Mouse (Mus musculus): ENCODE measurements around the gene Acsl3. TPM values are rescaled to one million over a fixed set of nuclear protein-coding genes. Genes with fewer than 3 reads are reported as not detected.

The Acsl3 gene
- polyA plus RNA-seq, 1 experiment from 2014 or later: 81.5 TPM

Other genes with a start within 250 kb of the Acsl3 start
- gene Farsb, start 168.9 kb upstream of the Acsl3 start, polyA plus RNA-seq (2014; fragmentation: Nextera tagmentation; extraction: Ambion mirVana): 172 and 188 TPM in 2 replicates
- not detected in 2 replicates for gene Mogat1, start 146.8 kb upstream of the Acsl3 start, polyA plus RNA-seq (2014; fragmentation: Nextera tagmentation; extraction: Ambion mirVana)
- gene BC035947, start 145.7 kb upstream of the Acsl3 start, polyA plus RNA-seq (2014; fragmentation: Nextera tagmentation; extraction: Ambion mirVana): 0.20 and 0.24 TPM in 2 replicates
- gene Utp14b, start 213 bp downstream of the Acsl3 start, polyA plus RNA-seq (2014; fragmentation: Nextera tagmentation; extraction: Ambion mirVana): 3.4 and 3.6 TPM in 2 replicates
- gene Kcne4, start 158.9 kb downstream of the Acsl3 start, polyA plus RNA-seq (2014; fragmentation: Nextera tagmentation; extraction: Ambion mirVana): 1.2 and 1.3 TPM in 2 replicates